Mouse (Mus musculus) c-Kit-negative CD71-positive TER-119-positive erythroid progenitor cells, embryonic 14.5 days (primary cell): Measurements from ENCODE around the gene Ten1.
A peak's percentile ranks its signal among the peaks of the same experiment; 100 is the strongest.

Experiments
- DNase-seq: peaks from one replicate; pipeline ENCODE4 v3.0.0-alpha.2; 2013; ENCODE audit warnings: low read depth, low spot score

Ten1 gene

DNA sequence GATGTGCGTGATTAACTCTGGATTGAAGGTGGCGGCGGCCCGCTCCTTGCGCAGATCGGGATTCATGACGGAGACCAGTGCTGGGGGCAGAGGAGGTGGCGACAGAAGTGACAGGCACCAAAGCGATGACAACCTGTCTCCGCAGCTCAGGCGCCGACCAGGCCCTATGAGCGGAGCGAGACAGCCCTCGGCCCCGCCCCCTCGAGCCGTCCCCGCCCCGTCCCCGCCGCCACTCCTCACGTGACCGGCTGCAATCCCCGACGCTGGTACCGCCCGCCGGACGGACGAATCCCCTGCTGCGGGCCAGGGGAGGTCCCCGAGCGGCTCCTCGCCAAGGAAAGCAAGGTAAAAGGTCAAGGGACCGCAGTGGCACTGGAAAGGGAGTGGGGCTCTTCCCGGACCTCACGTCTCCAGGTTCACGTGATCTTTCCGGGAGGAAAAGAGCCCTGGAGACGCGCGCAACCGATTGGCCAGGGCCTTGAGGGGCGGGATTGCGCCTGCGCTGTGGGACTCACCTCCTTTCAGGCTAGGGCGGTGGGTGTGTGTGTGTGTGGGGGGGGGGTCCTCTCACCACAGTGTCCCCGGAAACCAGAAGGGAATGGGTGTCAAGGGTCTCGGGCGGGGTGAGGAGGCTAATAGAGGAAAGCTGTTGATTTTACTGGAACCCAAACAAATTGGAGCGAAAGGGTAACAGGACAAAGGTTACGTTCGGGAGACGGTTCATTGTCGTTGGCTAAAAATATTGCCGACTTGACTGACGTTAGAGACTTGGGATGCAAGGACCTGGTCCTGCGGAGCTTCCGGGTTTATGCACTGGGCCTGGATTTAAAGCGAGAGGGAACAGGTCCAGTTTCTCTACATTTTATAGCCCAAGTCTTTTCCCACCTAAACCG is at the start of gene Ten1, which contains the start of gene Acox1:
Ten1 (plus strand) TSS at position 217 of the 893 bp plus-strand sequence.
Acox1 (minus strand) TSS at position 407 of the 893 bp plus-strand sequence.
- DNase-seq: peak; percentile 89

DNA sequence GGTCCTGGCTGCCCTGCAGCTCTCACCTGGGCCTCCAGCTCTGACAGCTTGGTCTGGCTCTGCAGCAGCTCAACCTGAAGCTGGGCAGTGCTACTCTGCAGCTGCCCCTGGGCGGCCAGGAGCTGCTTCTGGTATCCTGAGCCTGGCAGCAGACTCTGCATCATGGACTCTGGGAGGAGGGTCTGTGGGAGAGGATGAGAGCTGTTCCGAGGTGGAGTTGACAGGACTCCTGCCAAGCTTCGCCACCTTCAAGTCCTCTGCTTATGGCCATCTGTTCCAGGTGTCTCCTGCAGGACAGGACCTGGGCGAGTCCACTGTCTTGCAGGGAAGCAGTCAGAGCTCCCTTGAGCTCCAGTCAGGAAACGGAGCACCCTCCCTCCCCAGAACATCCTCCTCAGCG is 49.3 kb upstream of the Ten1 start:
- DNase-seq: no peak

DNA sequence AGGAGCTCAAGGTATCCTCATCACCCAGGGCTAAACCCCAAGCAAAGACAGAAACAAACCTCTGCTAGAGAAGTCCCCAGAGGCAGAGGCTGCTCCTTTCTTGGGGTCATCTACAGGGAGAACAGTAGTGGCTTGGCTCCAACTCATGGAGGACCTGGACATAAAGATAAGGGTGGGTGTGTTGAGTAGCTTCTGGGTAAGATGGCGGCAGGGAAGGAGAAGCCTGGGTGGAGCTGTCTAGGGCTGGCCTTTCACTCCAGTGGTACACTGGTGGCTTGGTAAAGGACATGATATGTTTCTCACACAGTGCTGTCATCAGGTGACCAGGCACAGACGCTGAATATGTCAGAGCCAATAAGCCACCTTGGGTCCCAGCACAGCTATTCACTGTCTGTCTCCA is 47.7 kb upstream of the Ten1 start:
- no peak for DNase-seq

DNA sequence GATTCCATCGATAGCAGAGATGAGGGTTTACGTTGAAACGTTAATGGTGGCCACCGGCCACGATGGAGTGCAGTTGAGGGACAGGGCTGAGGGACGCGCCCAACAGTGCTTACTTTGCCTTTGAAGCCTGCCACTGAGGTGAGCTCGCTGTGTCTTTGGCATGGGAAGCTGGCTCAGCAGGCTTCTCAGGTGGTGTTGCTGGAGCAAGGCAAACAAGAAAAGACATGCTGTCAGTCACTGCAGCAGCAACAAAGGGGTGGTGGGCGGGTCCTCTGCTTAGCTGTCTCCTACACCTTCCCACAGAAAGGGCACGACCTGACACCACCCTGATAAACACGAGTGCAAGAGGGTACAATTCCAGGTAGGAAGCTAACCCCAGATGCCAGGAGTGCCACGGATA is 37.3 kb upstream of the Ten1 start:
- no peak for DNase-seq

DNA sequence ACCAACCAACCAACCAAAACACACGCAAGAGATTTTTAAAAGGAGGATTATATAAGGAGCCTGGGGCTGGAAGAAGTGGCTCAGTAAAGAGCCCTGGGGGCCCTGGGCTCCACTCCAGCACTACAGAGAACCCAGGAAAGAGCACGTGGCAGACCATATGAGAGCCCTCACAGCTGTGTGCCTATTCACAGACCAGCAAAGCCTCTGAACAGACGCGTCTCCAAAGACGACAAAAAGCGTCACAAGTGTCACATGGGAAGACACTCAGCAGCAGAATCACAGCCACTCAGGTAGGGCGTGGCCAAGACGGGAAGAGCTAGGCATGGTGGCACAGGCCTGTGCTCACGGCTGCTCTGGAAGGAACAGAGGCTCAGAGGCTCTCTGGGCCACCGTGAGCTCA is 36.5 kb upstream of the Ten1 start:
- no peak for DNase-seq

DNA sequence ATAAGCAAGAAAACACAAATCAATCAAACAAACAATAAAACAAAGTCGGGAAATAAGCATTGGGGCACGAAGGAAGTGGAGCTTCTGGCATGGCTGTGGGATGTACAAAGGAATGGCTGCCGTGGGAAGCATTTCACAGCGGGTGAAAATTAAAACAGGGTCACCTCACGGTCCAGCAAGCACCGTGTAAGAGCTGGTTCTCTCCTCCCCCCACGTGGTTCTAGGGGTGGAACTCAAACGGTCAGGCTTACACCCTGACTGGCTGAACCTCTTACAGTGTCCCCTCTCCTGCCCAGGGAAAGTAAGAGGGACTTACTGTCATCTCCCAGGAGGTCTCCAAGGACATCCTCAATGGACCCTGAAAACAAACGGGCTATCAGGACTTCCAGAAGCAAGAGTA is 35.7 kb upstream of the Ten1 start:
- DNase-seq: no peak

DNA sequence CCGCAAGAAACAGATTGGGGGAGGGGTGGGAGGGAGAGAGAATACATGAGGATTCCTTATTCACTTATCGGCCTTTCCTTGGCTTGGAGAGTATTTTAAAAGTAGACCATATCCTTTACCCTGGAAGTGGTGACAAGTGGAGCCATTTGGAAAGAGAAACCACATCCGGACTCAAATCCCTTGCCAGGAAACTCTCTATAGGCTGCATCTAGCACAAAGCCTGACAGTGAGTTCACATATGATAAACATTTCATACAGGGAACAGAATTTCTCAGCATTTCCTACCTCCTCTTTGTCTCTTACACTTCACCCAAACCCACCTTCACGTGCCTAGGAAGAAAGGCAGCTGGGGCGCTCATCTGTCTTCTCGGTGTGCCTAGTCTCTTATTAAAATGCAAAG is 31.4 kb upstream of the Ten1 start:
- DNase-seq: no peak

DNA sequence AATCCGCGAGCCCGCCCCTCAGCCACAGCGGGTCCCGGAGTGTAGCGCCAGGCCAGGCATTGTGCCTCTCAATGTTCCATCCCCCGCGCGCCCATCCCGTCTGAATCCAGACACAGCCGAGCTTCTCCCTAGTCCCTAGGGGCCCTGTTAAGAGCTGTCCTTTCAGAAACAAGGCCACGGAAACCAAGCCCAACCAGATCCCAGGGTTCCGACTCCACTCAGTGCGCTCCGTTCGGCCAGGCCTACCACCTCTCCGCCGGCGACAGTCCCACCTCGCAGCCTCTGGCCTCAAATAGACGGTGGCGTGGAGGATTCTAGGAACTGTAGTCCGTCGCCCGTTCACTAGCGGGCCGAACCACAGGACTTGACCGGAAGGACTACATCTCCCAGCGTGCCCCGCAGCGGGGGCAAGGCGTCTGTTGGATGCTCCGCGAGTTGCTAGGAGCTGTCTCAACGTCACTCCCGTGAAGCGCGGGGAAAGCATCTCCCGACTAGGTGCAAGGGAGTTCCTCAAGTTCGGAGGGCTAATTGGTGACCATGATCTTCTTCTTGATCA is 30.7 kb upstream of the Ten1 start, which contains the start of gene Fbf1:
Fbf1 (minus strand) TSS at position 283 of the 556 bp plus-strand sequence.
- DNase-seq: peak; percentile 79

DNA sequence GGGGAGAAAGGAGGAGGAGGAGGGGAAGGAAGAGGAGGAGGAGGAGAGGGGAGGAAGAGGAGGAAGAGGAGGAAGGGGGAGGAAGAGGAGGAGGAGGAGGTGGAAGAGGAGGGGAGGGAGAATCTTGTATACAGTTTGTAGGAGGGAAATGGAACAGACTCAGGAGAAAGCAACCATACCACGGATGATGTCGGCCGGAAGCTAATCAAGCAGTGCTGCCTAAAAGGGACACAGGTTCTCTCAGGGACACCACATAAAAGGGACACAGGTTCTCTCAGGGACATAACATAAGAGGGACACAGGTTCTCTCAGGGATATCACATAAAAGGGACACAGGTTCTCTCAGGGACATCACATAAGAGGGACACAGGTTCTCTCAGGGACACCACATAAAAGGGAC is 29.4 kb upstream of the Ten1 start:
- DNase-seq: no peak

DNA sequence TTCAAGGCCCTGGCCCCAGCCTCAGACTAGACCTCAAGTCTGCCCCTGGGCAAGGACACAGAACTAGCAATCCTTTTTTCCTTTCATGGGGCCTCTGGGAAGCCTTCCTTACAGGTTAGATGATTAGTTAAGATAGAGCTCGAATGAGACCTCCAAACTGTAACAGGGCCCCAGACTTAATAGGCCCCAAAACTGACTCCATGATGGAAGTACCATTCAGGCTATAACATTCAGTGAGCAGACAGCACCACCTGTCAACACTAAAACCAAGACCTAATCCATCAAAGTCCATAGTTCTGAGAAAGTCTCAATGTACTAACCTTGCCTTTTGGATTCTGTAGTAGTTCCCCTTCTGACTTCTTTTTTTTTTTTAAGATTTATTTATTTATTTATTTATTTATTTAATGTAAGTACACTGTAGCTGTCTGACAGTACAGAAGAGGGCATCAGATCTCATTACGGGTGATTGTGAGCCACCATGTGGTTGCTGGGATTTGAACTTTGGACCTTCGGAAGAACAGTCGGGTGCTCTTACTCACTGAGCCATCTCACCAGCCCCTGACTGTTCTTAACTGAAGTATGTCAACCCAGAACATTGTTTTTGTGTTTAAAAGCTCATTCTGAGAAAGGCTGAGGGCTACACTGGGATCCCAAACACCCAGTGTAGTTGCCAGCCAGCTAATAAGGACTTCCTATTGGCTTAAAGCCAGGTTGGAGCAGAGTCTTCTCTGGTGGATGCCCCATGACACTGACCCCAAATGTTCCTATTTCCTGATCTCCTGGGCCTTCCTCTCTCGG is 28.5 kb upstream of the Ten1 start:
- DNase-seq: no peak

DNA sequence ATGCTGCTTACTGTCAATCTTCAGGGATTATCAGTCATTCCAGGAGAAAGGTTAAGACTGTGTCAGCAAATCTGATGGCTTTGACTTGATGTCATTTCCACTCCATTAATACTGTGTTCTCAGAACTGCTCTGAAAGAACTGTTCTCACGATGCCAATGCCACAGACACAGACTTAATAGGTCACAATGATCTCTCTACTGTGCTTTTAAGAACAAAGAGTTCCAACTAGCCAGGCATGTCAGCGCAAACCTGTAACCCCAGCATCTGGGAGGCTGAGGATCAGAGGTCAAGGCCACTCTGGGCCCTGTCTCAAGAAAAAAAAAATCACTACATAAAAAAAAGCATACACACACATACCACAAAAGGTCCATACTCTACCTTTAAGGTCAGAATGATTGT is 26.7 kb upstream of the Ten1 start:
- no peak for DNase-seq

DNA sequence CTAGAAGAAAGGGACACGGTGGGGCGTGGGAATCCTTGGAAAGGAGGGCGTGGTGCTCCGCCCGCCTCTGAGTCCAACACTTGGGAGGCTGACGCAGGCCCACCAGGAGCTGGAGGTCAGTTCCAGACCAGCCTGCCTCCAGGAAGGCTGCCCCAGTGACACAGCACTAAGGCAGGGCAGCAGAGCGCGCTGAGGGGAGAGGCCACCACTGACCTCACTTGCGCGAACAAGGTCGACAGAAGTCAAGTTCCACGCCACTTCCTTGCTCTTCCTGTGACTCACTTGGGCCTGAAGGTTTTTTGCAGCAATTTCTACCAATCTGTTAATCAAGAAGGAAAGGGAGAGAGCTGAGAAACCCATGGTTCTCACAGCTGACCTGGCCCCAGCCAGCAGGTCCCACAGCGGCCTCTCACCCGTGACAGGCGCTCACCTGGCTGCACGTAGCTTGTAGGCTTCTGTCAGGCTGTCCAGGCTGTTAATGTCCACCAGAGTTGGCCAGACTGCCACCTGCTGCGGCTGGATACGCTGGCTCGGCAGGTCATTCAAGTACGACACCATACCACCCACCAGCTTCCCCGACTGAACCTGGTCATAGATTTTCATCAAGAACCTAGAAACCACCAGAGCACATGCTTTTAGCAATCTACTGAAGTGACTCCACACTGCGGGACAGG is 23.7 kb upstream of the Ten1 start:
- no peak for DNase-seq

DNA sequence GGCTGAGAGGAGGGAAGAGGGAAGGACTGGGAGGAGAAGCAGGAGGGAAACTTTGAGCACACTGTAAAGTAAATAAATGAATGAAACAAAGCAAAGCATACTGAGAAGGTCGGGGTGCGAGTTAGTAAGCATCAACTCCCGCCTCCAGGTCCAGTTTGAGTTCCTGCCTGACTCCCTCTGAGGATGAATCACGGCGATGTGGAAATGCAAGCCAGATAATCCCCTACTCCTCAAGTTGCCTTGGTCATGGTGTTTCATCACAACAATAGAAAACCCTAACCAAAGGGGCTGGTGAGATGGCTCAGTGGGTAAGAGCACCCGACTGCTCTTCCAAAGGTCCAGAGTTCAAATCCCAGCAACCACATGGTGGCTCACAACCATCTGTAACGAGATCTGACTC is 22.6 kb upstream of the Ten1 start:
- DNase-seq: no peak

DNA sequence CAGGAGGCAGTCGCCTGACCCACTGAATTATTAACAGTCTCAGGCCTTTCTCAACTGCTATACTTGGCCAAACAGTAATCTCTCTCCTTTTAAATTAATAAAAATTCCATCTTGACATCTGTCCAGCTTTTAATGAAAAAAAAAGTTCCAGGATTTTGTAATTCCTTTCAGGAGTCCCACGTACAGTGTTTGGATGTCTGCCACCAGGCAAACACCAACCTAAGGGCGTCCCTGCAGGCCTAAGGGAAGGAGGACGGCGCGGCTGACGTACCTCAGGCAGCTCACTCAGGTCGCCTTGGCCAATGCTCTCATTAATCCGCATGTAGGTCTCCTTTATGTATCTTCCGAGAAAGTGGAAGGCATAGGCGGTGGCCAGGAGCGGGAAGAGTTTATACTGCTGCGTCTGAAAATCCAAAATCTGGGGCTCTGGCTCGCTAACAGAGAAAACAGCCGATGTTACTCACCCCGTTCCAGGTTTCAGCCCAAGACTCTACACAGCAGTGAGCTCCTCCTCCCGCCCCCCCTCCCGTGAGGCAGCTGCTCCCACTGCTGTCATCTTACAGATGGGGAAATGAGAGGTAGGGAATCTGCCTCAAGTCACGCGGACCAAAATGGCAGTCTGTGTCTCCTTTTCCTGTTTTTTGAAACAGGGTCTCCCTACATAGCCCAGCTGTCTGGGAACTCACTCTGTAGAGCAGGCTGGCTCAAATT is 20.1 kb upstream of the Ten1 start:
- DNase-seq: no peak

DNA sequence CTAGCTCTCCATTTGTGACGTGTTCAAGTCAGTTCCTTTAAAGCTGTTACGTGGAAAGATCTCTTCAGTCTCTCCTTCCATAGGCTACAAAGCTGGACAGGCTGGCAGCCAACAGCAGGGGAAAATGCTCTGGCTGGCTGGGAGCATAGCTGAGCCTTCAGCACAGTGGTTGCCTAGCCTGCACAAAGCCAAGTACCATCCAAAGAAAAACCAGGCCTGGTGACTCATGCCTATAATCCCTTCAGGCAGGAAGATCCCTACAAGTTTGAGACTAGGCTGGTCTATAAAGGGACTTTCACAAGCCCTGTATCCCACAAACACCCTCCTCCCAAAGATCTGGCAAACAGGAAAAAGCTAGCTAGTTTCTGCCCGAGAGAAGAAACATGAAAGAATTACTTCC is 12.8 kb upstream of the Ten1 start:
- DNase-seq: no peak

DNA sequence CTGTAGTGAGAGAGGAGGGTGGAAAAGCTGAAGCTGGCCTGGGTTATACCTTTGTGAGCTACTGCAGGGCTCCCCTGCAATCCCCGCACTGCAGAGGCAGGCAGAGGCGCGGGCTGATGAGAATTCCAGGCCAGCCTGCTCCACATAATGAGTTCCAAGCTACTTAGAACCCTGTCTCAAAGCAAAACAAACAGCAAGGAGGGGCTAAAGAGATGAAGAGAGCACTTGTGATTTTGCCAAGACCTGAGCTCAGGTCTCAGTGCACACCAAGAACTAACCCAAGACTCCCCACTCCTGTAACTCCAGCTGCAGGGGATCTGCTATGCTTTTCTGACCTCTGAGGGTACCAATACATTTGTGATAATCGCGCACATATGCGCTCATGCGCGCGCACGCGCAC is 12.3 kb upstream of the Ten1 start:
- DNase-seq: no peak

DNA sequence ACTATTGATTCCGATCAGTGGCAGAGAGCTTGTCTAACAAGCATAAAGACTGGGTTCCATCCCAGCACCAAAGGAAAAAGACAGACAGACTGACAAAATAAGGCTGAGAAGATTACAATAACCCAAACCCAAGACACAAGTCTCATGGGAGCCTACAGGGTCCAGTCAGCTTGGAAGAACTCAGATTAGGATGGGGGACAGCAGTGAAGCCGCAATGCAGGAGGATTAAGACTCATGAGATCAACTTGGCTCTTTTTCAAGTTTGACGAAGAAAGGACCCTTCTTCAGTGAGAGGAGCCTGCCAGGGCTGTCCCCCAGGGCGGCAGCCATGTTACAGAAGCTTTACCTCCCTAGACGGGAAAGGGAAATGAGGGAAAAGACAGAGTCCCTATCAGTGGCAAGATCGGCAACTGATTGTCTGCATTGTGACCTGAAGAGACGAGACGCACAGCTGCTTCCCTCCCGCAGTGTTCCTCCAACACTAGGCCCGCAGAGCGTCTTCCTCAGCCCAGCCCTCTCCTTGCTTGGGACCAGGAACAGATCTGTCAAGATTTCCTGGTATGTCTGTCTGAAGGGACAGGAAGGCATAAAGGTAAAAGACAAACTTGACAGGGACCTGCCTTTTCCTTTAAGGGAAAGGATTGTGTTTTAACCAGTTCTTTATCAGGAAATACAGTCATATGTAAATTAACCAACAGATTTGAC is 11.3 kb upstream of the Ten1 start:
- DNase-seq: no peak

DNA sequence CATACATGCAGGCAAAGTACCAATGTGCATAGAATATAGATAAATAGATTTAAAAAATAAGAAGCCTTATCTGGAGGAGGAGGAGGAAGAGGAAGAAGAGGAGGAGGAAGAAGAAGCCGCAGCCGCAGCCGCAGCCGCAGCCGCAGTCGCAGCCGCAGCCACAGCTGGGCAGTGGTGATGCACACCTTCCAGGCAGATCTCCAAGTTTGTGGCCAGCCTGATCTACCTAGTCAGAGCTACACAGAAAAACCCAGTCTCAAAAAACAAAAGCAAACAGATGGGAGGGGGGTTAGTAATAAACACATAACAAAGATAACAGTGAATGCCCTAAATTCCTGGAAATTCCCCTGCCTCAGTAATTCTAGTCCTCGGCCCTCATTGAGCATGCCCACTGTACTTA is 4.0 kb upstream of the Ten1 start:
- no peak for DNase-seq

DNA sequence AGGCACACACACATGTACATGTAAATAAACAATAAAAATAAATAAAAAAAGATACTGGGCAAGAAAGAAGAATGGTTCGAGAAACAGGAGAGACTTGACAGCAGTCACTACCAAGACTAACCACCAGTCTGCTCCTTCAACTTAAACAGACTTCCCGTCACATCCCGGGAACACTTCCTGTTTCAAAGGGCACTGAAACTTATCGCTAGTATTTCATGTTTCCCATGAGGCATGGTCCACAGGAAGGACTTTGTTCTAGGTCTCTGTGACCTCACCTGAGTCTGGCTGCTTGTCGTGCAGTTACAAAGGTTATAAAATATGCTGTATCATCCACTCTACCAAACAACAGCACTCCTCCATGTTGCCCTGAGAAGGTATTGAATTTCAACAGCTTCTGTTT is 3.4 kb upstream of the Ten1 start:
- no peak for DNase-seq

DNA sequence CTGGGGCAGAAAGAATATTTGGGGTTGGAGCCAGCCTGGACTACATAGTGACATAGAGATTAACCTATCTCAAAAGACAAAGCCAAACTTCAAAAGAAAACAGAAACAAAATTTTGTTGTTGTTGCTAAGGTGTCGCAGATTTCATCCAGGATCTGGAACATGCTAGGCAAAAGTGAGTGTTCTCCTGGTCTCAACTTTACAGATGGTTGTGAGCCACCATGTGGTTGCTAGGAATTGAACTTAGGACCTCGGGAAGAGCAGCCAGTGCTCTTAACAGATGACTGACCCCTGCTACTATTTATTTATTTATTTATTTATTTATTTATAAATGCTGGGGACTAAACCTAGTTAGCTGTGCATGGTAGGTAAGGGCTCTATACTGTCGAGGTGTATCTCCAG is 2.3 kb upstream of the Ten1 start:
- DNase-seq: no peak
